Mouse (Mus musculus) layer of hippocampus, adult 18-20 months (tissue): ENCODE data around the gene Oprl1. TPM values are rescaled to one million over a fixed set of nuclear protein-coding genes. Genes with fewer than 3 reads are reported as not detected.

Experiments used
- DNase-seq, 2 experiments: peaks; one replicate each; pipeline ENCODE4 v3.0.0; 2022; ENCODE audit warnings: low spot score in 2 of 2
- total RNA-seq, 2 experiments: library from RNA; stranded (reverse); gene quantifications; 2 replicates each; pipeline ENCODE4 v1.2.3; 2021

Oprl1 gene
- total RNA-seq, 2 experiments from 2014 or later = 50.6 to 52.4 TPM

- no peak for DNase-seq
Observed at GRCm38 (mm10) chr2:181691571-181691970, 23.2 kb upstream of the Oprl1 start.

- DNase-seq = no peak
Observed at GRCm38 (mm10) chr2:181692304-181692703, 22.5 kb upstream of the Oprl1 start.

- DNase-seq = peak; percentile 79 to 82
Observed at GRCm38 (mm10) chr2:181693339-181694280, 21.2 kb upstream of the Oprl1 start, which contains the start of gene Rgs19. TSS of gene Rgs19 (minus strand) at chr2:181693977.

GRCm38 (mm10) chr2:181694581-181694980 lies 20.2 kb upstream of the Oprl1 start:
- no peak for DNase-seq

GRCm38 (mm10) chr2:181695776-181696175 lies 19.0 kb upstream of the Oprl1 start:
- DNase-seq = no peak

- DNase-seq = no peak
Observed at GRCm38 (mm10) chr2:181696801-181697420, 17.9 kb upstream of the Oprl1 start.

DNA sequence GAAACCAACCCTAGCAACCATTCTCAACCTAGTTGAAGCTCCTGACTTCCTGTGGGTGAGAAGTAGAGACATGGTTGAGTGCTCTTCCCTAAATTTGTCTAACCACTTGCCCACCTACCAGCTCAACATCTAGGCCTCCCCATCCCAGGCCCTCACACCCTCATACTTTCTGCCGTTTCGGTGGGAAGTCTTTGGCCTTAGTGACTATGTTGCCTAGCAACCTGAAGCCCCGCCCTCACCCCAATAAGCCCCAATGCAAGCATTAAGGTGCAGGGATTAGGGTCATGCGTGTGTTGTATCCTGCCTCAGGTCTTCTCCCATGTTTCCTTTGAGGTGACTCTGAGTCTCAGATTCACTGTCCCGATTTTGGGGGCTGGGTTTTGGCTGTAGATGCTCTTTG lies 16.6 kb upstream of the Oprl1 start, which contains the start of gene Lkaaear1:
Lkaaear1 (minus strand) TSS at position 202 of the 400 bp plus-strand sequence.
- DNase-seq = no peak

DNA sequence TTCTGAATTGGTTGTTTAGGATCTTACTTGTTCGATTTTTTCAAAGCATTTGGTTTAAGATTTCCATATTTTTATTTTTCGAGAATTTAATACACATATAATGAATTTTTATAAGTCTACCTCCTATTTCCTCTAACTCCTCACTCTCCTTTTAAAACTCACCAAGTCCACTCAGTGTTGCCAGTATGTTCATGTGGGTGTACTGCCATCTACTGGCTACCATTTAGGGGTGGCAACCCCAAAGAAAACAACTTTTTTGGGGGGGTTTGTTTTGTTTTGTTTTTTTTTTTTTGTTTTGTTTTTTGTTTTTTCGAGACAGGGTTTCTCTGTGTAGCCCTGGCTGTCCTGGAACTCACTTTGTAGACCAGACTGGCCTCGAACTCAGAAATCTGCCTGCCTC lies 8.1 kb upstream of the Oprl1 start:
- no peak for DNase-seq

- peak; percentile 74 to 80 for DNase-seq
Observed at GRCm38 (mm10) chr2:181713749-181714148, 1.1 kb upstream of the Oprl1 start.

GRCm38 (mm10) chr2:181715382-181715781 lies 566 bp downstream of the Oprl1 start:
- no peak for DNase-seq

- no peak for DNase-seq
Observed at GRCm38 (mm10) chr2:181716991-181717390, 2.2 kb downstream of the Oprl1 start.

- no peak for DNase-seq
Observed at GRCm38 (mm10) chr2:181720061-181720460, 5.2 kb downstream of the Oprl1 start.

- no peak for DNase-seq
Observed at GRCm38 (mm10) chr2:181721200-181721599, 6.4 kb downstream of the Oprl1 start.

DNA sequence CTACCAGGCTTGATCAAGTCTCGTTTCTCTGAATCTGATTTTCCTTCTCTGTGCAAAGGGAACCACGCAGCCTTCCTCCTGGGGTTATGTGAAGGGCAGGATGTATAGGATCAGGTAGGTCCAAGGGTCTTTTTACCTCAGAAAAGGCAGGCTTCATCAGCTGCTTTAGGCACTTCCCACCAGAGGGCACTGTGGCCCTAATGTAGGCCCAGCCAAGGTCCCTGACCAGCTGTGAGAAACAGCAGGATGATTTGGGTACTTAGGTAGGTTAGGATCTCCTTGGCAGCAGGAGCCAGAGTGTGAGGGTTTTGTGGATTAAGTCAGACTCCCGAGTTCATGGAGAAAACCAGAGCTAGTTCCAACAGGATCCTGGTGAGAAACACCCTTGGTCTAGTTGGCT lies 7.4 kb downstream of the Oprl1 start:
- DNase-seq = no peak

DNA sequence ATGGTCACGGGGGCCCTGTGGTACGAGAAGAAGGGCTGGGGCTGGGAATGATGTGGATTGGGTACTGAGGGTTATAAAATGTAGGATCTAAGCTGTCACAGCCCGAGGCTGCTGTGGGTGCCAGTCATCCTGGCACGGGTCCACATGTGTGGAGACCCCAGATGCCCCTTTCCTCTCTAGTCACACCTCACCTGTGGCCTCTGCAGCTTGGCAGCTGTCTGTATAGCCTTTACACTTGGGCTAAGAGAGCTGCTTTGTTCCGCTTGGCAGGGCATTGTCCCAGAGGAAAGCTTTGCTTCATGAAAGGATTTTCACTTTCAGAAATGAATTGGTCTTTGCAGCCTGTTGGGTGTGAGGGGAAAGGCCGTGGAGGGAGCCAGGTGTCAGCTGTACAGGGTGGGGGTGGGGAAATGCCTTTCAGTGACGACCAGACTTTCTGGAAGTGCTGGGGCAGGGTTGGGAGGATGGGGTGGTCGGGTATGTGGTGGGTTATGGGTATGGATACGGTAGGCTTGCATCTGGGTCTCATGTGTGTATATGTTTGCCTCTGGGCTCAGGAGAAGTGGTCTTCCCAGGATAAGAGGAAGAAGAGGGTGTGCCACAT lies 12.9 kb downstream of the Oprl1 start:
- DNase-seq = no peak

DNA sequence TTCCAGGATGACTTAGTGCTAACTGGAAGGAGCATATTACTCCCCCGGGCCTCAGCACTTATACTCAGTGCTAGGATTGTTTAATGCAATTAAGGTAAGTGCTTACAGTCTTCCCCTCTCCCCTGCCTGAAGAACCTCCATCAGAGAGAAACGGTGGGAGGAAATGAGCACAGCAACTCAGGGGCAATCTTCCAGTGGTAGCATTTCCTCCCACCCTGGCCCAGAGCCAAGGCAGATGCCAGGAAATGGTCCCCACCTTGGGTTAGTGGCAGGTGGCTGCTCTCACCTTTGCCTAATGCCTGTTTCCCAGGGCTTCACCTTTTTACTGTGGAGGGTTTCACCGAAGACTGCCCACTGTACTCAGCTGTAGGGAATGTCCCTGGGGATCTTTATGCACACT lies 15.2 kb downstream of the Oprl1 start:
- no peak for DNase-seq

DNA sequence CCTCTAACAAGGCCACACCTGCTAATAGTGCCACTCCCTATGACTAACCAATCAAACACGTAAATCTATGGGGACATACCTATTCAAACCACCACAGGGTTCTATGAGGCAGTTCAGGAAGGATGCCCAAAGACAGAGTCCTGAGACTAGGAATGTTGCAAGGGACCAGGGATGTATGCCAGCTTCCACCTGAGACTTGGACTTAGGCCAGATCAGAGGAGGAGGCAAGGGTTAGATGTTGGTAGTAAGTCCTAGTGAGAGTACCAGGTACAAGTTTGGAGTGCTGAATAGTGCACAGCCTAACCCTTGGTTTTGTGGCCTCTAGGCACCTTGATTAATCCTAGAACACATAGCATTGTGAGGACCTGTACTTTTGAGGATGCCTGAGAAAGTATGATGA lies 37.8 kb downstream of the Oprl1 start:
- DNase-seq = no peak

DNA sequence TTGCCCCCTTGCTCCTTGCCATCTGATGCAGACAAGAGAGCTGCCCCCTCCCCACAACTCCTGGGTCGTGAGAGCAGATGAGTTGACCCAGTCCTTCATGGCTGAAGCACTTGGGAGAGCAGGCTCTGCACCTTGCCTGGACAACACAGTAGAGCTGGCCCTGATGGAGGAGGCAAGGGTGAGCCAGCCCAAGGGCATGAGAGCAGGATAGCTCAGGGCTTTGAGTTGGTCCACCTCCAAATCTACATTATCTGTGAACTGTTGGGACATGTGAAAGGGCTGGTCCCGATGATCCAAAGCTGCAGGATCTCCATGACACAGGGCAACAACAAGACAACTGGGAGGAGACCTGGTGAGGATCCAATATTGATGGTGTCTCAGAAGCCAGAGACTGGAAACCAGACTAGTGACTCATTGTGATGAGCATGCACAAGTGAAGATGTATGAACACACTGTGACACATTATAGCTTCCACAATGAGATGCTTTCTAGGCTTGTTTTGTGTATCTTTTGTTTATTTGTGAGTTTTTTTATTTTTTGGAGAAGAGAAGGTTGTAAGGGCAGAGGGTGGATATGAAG lies 43.4 kb downstream of the Oprl1 start:
- no peak for DNase-seq

- peak; percentile 56 to 75 for DNase-seq
Observed at GRCm38 (mm10) chr2:181759041-181759440, 44.2 kb downstream of the Oprl1 start.

DNA sequence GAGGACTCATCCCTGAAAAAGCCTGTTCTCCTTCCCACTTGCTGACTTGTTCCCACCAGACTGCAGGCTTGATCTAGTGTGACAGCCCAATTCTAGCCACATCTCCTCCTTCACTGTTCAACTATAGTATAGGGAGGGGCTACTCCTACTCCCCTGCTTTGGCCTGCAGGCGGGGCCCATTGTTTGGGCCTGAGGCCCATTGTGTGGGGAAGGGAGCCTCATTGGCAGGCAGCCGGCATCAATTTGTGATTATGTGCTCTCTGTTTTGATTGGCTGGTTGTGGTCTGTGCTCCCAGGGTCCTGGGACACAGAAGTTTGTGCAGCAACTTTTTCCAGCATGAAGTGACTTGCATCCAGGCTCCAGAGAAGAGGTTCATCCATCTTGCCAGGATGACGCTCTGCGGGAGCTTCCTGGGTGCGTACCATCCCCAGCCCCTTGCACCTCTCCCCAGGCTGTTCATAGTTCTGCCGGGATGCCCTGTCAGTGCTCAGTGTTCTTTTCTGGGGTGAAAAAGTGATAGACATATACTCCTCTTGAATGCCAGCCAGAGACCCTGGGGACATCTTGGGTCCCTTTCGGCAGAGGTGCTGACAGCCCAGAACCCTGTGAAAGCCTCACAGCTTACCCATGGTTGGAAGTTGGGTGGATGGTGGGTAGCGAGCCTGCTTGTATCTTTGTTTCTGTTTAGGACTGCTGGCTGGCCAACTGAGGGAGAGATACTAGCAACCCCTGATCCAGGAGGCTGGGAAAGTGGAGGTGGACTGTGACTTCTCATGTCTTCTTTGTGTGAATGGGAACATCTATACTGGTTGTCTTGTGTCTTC lies 48.4 kb downstream of the Oprl1 start, which contains the start of gene Myt1:
Myt1 (plus strand) TSS at position 327 of the 825 bp plus-strand sequence.
- DNase-seq = no peak
